Mouse (Mus musculus): Measurements from ENCODE around the gene Efcab1.

Gene Efcab1

DNA sequence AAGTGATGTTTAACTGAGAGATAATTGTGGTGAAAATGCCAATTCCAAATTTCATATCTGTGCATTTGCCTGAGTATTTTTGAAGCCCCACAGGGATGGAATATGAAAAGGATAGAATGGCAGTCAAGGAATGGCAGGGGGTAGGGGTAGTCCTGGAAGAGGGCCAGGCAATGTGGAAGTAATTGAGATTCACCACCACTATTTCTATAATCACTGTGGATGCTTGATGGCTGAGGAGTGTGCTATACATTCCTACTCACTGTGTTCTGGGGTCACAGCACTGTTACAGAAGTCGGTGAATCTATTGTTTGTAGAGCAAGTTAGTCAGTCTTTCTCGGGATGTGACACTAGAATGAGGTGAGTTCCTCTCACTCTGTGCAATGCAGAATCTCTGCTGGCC is 108.3 kb downstream of the Efcab1 start:
- no peak for DNase-seq (ENCODE audit: low read depth, low spot score)
